Mouse (Mus musculus): ENCODE data around the gene Galntl6.

DNA sequence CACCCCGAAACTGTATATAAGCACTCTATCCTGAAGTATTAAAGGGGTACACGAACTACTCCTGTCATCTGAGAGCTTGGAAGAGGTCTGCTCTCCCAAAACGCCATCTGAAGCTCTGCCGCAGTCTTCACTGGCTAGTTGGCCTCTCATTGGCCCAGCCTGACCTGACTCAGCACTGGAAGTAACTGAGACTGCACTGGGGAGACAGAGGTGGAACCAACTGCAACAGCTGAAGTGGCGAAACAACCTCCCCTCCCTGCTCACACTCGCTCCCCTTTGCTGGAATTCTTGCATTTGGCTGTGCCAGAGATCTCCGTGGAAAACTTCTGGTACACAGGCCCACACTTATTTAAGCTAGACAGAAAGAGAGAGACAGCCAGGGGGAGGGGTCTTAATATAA is 1089.3 kb downstream of the Galntl6 start:
- TF ChIP-seq CTCF (IDR thresholded peaks at IDR 0.05) (no peak), EP300 (IDR thresholded peaks at IDR 0.05) (no peak)

Measured in lung, postnatal 0 days (tissue).